Mouse (Mus musculus): ENCODE results near the gene 2210011C24Rik. TPM values are rescaled to one million over a fixed set of nuclear protein-coding genes. Genes with fewer than 3 reads are reported as not detected.

Gene 2210011C24Rik
- polyA plus RNA-seq, 1 experiment from 2014 or later: 0.16 TPM

GRCm38 (mm10) chr8:83971121-83971520 is 40.9 kb downstream of the 2210011C24Rik start:
- Histone ChIP-seq H3K27me3 (ENCODE audit: control insufficient read depth, insufficient read depth, low read length) (no peaks in the 10 kb centered on the region), H3K9me3 (ENCODE audit: control insufficient read depth, low read length) (no peaks in the 10 kb centered on the region), H3K4me2 (ENCODE audit: low read length) (no peak overlapping the region), H3K36me3 (ENCODE audit: control insufficient read depth, insufficient read depth, low read length) (peaks cover 35% of the 10 kb centered on the region), H3K4me1 (ENCODE audit: control insufficient read depth in 2 of 2, insufficient read depth in 2 of 2, low read length in 2 of 2) (peaks cover 10 to 26% of the 10 kb centered on the region in 2 experiments), H3K9ac (ENCODE audit: low read length) (no peak overlapping the region), H3K4me3 (ENCODE audit: control insufficient read depth in 1 of 2, insufficient read depth in 1 of 2, low read depth in 1 of 2, low read length in 2 of 2) (no peak overlapping the region), H3K27ac (replicated peaks in 1 of 2; ENCODE audit: control insufficient read depth in 1 of 2, insufficient read depth in 1 of 2, low read depth in 2 of 2, low read length in 2 of 2) (no peak overlapping the region)
- no peak for ATAC-seq (ENCODE audit: insufficient number of reproducible peaks, insufficient read depth, low FRiP score, low read depth)
- WGBS: 87% methylated on average over 4 of the region's 4 CpGs

- Histone ChIP-seq H3K27ac (replicated peaks in 1 of 2; ENCODE audit: control insufficient read depth in 1 of 2, insufficient read depth in 1 of 2, low read depth in 2 of 2, low read length in 2 of 2) (no peak overlapping the region), H3K36me3 (ENCODE audit: control insufficient read depth, insufficient read depth, low read length) (peaks cover 45% of the 10 kb centered on the region), H3K9ac (ENCODE audit: low read length) (no peak overlapping the region), H3K4me1 (ENCODE audit: control insufficient read depth in 2 of 2, insufficient read depth in 2 of 2, low read length in 2 of 2) (peaks cover 9 to 24% of the 10 kb centered on the region in 2 experiments), H3K9me3 (ENCODE audit: control insufficient read depth, low read length) (no peaks in the 10 kb centered on the region), H3K27me3 (ENCODE audit: control insufficient read depth, insufficient read depth, low read length) (no peaks in the 10 kb centered on the region), H3K4me2 (ENCODE audit: low read length) (no peak overlapping the region), H3K4me3 (ENCODE audit: control insufficient read depth in 1 of 2, insufficient read depth in 1 of 2, low read depth in 1 of 2, low read length in 2 of 2) (no peak overlapping the region)
- WGBS: 93% methylated on average over 7 of the region's 7 CpGs
- ATAC-seq (ENCODE audit: insufficient number of reproducible peaks, insufficient read depth, low FRiP score, low read depth): no peak
These were observed 44.3 kb downstream of the 2210011C24Rik start for GRCm38 (mm10) chr8:83967701-83968100.

DNA sequence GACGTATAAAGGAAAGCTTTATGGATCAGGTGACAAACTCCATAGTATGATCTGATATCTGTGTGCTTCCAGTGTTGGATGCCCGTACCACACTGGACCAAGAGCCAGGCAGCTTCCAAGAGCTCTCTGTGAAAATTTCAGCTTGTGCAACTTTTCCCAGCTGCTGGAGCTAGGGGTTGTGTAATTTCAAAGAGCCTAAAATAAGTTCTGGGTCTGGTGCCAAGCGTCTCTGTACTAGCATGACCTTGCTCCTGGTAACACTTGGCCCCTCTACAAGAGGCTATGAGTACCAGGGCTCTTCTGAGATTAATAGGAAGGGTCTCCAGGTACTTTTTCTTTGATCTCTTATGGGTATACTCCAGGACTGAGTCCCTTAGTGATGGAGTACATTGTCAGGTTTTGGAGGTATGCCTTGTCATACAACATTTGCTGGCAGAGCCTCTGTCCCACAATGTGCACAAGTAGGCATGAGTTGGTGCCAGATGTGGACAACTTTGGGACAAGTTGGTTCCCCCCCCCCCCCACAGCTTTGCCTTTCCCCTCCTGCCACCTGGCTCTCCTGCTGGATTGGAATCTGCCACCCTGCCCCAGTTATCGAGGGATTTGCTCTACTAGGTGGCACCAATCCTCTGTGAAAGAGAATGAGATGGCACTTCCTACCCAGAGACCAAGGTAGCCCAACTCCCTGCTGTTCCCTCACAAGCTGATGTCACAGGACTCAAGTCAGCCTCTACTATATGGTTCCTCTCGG is 47.8 kb downstream of the 2210011C24Rik start:
- no peak for ATAC-seq (ENCODE audit: insufficient number of reproducible peaks, insufficient read depth, low FRiP score, low read depth)
- Histone ChIP-seq H3K4me2 (ENCODE audit: low read length) (no peak overlapping the region), H3K4me3 (ENCODE audit: control insufficient read depth in 1 of 2, insufficient read depth in 1 of 2, low read depth in 1 of 2, low read length in 2 of 2) (no peak overlapping the region), H3K9me3 (ENCODE audit: control insufficient read depth, low read length) (no peaks in the 10 kb centered on the region), H3K27ac (replicated peaks in 1 of 2; ENCODE audit: control insufficient read depth in 1 of 2, insufficient read depth in 1 of 2, low read depth in 2 of 2, low read length in 2 of 2) (peak overlapping the region; percentile 8 to 59; a peak in 3 of 4 replicates), H3K9ac (ENCODE audit: low read length) (no peak overlapping the region; the same call in 1 of the 2 replicates), H3K36me3 (ENCODE audit: control insufficient read depth, insufficient read depth, low read length) (peaks cover 38% of the 10 kb centered on the region), H3K4me1 (ENCODE audit: control insufficient read depth in 2 of 2, insufficient read depth in 2 of 2, low read length in 2 of 2) (peaks cover 5 to 17% of the 10 kb centered on the region in 2 experiments), H3K27me3 (ENCODE audit: control insufficient read depth, insufficient read depth, low read length) (no peaks in the 10 kb centered on the region)
- whole genome bisulfite sequencing: 67% methylated on average over 5 of the region's 5 CpGs

MicroRNAs within 50 kb of the gene (microRNA counts, 519-probe panel; counts per million panel counts)
- 322 counts per million, percentile 70 among the panel's probes with 10 or more counts for microRNA mmu-miR-1199

Small RNA genes within 50 kb of the gene (microRNA-seq; reads per million reads assigned to microRNA genes)
- gene Mir1199: 0.84 reads per million
- 3.1 reads per million, percentile 5 among the genes with 10 or more reads in this experiment for gene Mir8111

Other genes starting within 250 kb of the 2210011C24Rik start
- gene Adgrl1, start 112.1 kb downstream of the 2210011C24Rik start, polyA plus RNA-seq (2014; fragmentation: Nextera tagmentation; extraction: Ambion mirVana): 10.4 and 13.0 TPM in 2 replicates
- gene Gm10644, start 57.0 kb downstream of the 2210011C24Rik start, polyA plus RNA-seq (2014; fragmentation: Nextera tagmentation; extraction: Ambion mirVana): 0.51 and 0.66 TPM in 2 replicates
- gene Asf1b, start 56.7 kb downstream of the 2210011C24Rik start, polyA plus RNA-seq (2014; fragmentation: Nextera tagmentation; extraction: Ambion mirVana): 57.2 and 60.7 TPM in 2 replicates
- gene Prkaca, start 39.2 kb downstream of the 2210011C24Rik start, polyA plus RNA-seq (2014; fragmentation: Nextera tagmentation; extraction: Ambion mirVana): 160 and 211 TPM in 2 replicates
- gene Samd1, start 14.5 kb downstream of the 2210011C24Rik start, polyA plus RNA-seq (2014; fragmentation: Nextera tagmentation; extraction: Ambion mirVana): 7.3 and 8.5 TPM in 2 replicates
- gene 1700067K01Rik, start 10.7 kb downstream of the 2210011C24Rik start, polyA plus RNA-seq (2014; fragmentation: Nextera tagmentation; extraction: Ambion mirVana): 0.69 and 0.80 TPM in 2 replicates
- gene Palm3, start 9.3 kb upstream of the 2210011C24Rik start, polyA plus RNA-seq (2014; fragmentation: Nextera tagmentation; extraction: Ambion mirVana): 0.13 and 1.2 TPM in 2 replicates
- gene Il27ra, start 30.4 kb upstream of the 2210011C24Rik start, polyA plus RNA-seq (2014; fragmentation: Nextera tagmentation; extraction: Ambion mirVana): 6.1 and 6.3 TPM in 2 replicates
- not detected in 2 replicates for gene Rln3, start 32.8 kb upstream of the 2210011C24Rik start, polyA plus RNA-seq (2014; fragmentation: Nextera tagmentation; extraction: Ambion mirVana)
- 1.1 and 1.6 TPM in 2 replicates for gene Gm10643, start 53.0 kb upstream of the 2210011C24Rik start, polyA plus RNA-seq (2014; fragmentation: Nextera tagmentation; extraction: Ambion mirVana)
- 6.1 and 6.3 TPM in 2 replicates for gene Rfx1, start 54.7 kb upstream of the 2210011C24Rik start, polyA plus RNA-seq (2014; fragmentation: Nextera tagmentation; extraction: Ambion mirVana)
- 6.3 and 6.4 TPM in 2 replicates for gene Dcaf15, start 92.6 kb upstream of the 2210011C24Rik start, polyA plus RNA-seq (2014; fragmentation: Nextera tagmentation; extraction: Ambion mirVana)
- gene Podnl1, start 113.8 kb upstream of the 2210011C24Rik start, polyA plus RNA-seq (2014; fragmentation: Nextera tagmentation; extraction: Ambion mirVana): 0.08 and 0.16 TPM in 2 replicates
- 9.3 and 11.8 TPM in 2 replicates for gene Cc2d1a, start 135.8 kb upstream of the 2210011C24Rik start, polyA plus RNA-seq (2014; fragmentation: Nextera tagmentation; extraction: Ambion mirVana)
- 0.43 and 0.63 TPM in 2 replicates for gene 4930432K21Rik, start 135.9 kb upstream of the 2210011C24Rik start, polyA plus RNA-seq (2014; fragmentation: Nextera tagmentation; extraction: Ambion mirVana)
- gene Nanos3, start 173.0 kb upstream of the 2210011C24Rik start, polyA plus RNA-seq (2014; fragmentation: Nextera tagmentation; extraction: Ambion mirVana): 2.4 and 3.8 TPM in 2 replicates
- gene Zswim4, start 224.9 kb upstream of the 2210011C24Rik start, polyA plus RNA-seq (2014; fragmentation: Nextera tagmentation; extraction: Ambion mirVana): 6.7 and 7.3 TPM in 2 replicates
- gene D8Ertd738e, start 237.5 kb upstream of the 2210011C24Rik start, polyA plus RNA-seq (2014; fragmentation: Nextera tagmentation; extraction: Ambion mirVana): 359 and 400 TPM in 2 replicates
- gene Mri1, start 245.2 kb upstream of the 2210011C24Rik start, polyA plus RNA-seq (2014; fragmentation: Nextera tagmentation; extraction: Ambion mirVana): 45.4 and 48.3 TPM in 2 replicates